Mouse (Mus musculus): ENCODE results near the gene Lekr1. TPM values are rescaled to one million over a fixed set of nuclear protein-coding genes. Genes with fewer than 3 reads are reported as not detected.

Lekr1 gene
- polyA plus RNA-seq, 1 experiment = not detected

DNA sequence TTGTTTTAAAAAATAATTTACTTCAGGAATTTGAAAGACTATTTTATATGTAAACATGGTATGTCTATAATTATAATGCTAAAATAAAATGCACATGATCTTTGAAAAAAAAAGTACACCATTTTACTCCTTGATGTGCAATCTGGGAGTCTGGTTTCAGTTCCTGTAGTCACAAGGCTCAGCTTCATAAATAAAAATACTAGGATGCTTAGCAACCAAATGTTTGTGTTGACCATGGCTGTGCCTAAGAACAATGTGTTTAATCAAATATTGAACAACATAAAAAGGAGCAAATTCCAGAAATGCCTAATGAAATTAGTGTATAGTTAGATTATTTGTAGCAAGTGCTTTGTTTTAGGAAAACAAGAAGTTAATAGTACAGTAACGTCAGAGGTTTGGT, 107.9 kb downstream of the Lekr1 start:
- Histone ChIP-seq H3K4me1 (ENCODE audit: control insufficient read depth, insufficient read depth, low read length) (no peaks in the 10 kb centered on the region), H3K27ac (ENCODE audit: insufficient read depth, low read depth, low read length) (no peak overlapping the region), H3K4me3 (ENCODE audit: insufficient read depth, low read depth, low read length) (no peak overlapping the region)
- no peak for TF ChIP-seq CTCF (IDR thresholded peaks at IDR 0.05; ENCODE audit: insufficient read depth, low read depth, low read length)
- TF ChIP-seq POLR2A (IDR thresholded peaks at IDR 0.05; ENCODE audit: insufficient read depth, low read depth, low read length) = no peak
- WGBS = 50% methylated on average over 1 of the region's 1 CpGs

DNA sequence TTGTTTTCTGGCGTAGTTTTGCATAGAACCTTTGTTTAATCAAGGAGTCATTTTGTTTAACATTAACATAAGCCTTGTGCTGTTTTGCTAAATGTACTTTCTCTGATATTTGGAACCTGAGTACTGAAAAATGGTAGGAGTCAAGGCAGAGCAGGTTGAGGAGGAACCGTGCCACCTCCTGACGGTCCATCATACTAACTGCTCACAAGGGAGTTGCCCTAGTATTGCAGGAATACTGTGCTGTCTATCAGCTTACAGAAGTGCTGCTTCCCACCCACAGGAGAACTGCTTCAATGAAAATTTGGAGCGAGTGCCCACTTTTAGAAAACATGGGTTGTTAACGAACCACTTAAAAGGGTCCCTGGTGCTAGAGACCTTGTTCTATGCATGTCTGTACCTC, 109.1 kb downstream of the Lekr1 start:
- H3K4me1 ChIP-seq (ENCODE audit: control insufficient read depth, insufficient read depth, low read length) = no peaks in the 10 kb centered on the region
- no peak overlapping the region for H3K27ac ChIP-seq (ENCODE audit: insufficient read depth, low read depth, low read length)
- H3K4me3 ChIP-seq (ENCODE audit: insufficient read depth, low read depth, low read length) = no peak overlapping the region
- TF ChIP-seq CTCF (IDR thresholded peaks at IDR 0.05; ENCODE audit: insufficient read depth, low read depth, low read length) = no peak
- TF ChIP-seq POLR2A (IDR thresholded peaks at IDR 0.05; ENCODE audit: insufficient read depth, low read depth, low read length) = no peak
- WGBS = 76% methylated on average over 5 of the region's 5 CpGs

DNA sequence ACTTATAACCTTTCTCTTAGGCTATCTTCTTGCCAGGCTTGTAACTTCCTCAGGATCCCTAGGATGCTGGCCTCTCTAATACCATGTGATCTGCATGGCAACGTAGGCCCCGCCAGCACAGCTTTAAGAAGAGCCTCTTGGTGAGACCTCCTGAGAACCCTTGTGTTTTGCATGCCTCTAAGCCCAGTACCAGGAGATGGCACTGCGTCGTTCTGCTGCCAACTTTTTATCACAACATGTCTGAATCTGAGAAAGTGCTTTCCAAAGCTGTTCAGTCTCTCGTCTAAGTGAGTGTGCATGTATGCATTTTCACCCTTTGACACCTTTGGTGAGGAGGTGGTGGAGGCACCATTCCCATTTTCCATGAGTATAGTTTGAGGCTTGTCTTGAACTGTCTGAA, 116.2 kb downstream of the Lekr1 start:
- TF ChIP-seq POLR2A (IDR thresholded peaks at IDR 0.05; ENCODE audit: insufficient read depth, low read depth, low read length) = no peak
- TF ChIP-seq CTCF (IDR thresholded peaks at IDR 0.05; ENCODE audit: insufficient read depth, low read depth, low read length) = no peak
- H3K4me1 ChIP-seq (ENCODE audit: control insufficient read depth, insufficient read depth, low read length) = no peaks in the 10 kb centered on the region
- WGBS = 74% methylated on average over 5 of the region's 5 CpGs
- no peak overlapping the region for H3K4me3 ChIP-seq (ENCODE audit: insufficient read depth, low read depth, low read length)
- no peak overlapping the region for H3K27ac ChIP-seq (ENCODE audit: insufficient read depth, low read depth, low read length)

DNA sequence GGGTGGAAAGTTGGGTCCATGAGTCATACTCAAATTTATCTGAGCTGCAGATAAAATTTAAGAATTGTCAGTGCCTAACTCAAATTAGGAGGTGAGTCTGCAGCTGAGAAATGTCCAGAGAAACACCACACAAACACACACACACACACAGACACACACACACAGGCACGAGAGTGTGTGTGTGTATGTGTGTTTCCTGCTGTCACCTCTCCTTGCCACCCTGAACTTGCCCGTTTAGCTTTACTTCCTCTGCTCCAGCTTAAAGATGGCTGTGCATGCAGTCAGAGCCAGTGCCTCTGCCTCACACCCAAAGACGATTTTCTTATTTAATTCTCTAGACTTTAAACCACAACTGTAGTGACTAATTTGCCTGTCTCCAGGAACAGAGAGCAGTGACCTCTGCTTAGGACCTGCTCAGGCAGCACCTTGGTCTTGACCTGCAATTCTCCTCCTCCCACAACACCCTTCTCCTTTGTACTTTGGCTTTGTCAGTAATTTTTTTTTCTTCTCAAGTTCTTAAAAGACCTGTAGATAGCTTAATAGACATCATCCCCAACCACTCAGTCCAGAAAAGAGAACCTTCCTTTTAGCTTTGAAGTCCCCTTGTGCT, 124.2 kb downstream of the Lekr1 start:
- 0 out of 2 replicates have a peak, but pooled peaks cover 2% of the 10 kb centered on the region for H3K4me1 ChIP-seq (ENCODE audit: control insufficient read depth, insufficient read depth, low read length)
- H3K4me3 ChIP-seq (ENCODE audit: insufficient read depth, low read depth, low read length) = no peak overlapping the region
- H3K27ac ChIP-seq (ENCODE audit: insufficient read depth, low read depth, low read length) = no peak overlapping the region
- TF ChIP-seq CTCF (IDR thresholded peaks at IDR 0.05; ENCODE audit: insufficient read depth, low read depth, low read length) (no peak), POLR2A (IDR thresholded peaks at IDR 0.05; ENCODE audit: insufficient read depth, low read depth, low read length) (no peak)
- WGBS = 66% methylated on average over 3 of the region's 3 CpGs

DNA sequence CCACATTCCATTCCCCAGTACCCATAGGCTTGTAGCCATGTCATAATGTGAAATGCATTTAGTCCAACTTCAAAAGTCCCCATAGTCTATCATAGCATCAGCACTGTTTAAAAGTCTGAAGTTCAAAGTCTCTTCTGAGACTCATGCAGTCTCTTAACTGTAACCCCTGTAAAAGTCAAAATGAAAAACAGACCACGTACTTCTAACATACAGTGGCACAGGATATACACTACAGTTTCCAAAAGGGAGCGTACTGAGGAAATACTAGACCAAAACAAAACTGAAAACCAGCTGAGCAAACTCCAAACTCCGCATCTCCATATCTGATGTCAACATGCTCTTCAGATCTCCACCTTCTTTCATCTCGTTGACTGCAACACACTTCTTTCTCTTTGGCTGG, 127.5 kb downstream of the Lekr1 start:
- Histone ChIP-seq H3K27ac (ENCODE audit: insufficient read depth, low read depth, low read length) (no peak overlapping the region), H3K4me3 (ENCODE audit: insufficient read depth, low read depth, low read length) (no peak overlapping the region), H3K4me1 (ENCODE audit: control insufficient read depth, insufficient read depth, low read length) (0 out of 2 replicates have a peak, but pooled peaks cover 2% of the 10 kb centered on the region)
- no peak for TF ChIP-seq POLR2A (IDR thresholded peaks at IDR 0.05; ENCODE audit: insufficient read depth, low read depth, low read length)
- no peak for TF ChIP-seq CTCF (IDR thresholded peaks at IDR 0.05; ENCODE audit: insufficient read depth, low read depth, low read length)
- WGBS = 92% methylated on average over 4 of the region's 4 CpGs

DNA sequence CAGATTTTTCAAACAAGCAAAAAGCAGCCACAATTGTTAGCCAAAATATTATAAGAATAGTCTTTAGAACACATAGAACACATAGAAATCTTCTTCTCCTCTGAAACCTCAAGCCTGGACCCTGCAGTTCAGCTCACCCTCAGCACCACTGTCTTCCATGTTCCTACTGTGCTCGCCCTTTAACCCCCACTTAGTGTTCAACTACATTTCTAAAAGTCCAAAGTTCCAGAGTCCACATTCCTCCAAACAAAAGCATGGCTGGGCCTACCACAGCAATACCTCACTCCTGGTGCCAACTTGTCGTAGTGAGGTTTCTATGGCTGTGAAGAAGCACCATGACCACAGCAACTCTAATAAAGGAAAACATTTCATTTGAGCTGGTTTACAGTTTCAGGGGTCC, 128.7 kb downstream of the Lekr1 start:
- H3K4me3 ChIP-seq (ENCODE audit: insufficient read depth, low read depth, low read length) = no peak overlapping the region
- H3K4me1 ChIP-seq (ENCODE audit: control insufficient read depth, insufficient read depth, low read length) = 0 out of 2 replicates have a peak, but pooled peaks cover 2% of the 10 kb centered on the region
- WGBS = 91% methylated on average over 2 of the region's 2 CpGs
- no peak overlapping the region for H3K27ac ChIP-seq (ENCODE audit: insufficient read depth, low read depth, low read length)
- TF ChIP-seq CTCF (IDR thresholded peaks at IDR 0.05; ENCODE audit: insufficient read depth, low read depth, low read length) (no peak), POLR2A (IDR thresholded peaks at IDR 0.05; ENCODE audit: insufficient read depth, low read depth, low read length) (no peak)

DNA sequence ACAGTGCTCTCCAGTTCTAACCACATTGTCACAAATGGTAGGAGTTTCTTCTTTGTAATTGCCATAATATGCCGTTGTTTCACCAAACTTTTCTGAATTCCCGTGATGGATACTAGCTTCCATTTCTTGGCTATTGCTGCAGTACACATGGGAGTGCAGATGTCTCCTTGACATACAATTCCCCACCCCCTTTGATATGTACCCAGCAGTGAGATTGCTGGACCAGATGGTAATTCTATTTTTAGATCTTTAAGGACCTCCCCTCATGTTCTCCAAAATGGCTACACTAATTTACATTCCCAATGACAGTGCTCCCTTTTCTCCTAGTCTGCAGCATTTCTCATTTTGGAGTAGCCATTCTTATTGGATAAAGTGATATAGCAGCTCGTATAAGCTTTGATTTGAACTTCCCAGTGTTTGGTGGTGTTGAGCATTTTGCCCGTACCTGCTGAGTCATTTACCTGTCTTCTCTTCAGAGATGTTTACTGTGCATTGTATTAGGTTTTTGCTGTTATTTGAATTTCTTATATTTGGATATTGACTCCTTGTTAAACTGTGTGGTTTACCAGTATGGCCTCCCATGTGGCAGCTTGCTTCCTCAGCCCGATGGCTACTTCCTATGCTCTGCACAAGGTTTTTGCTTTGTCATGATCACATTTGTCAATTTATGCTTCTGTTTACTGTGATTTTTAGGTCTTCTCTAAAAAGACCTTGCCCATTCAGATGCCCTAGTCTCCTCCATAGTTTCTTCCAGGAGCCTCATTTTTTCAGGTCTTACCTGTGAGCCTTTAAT, 131.5 kb downstream of the Lekr1 start:
- WGBS = 83% methylated on average over 5 of the region's 5 CpGs
- Histone ChIP-seq H3K4me1 (ENCODE audit: control insufficient read depth, insufficient read depth, low read length) (0 out of 2 replicates have a peak, but pooled peaks cover 2% of the 10 kb centered on the region), H3K27ac (ENCODE audit: insufficient read depth, low read depth, low read length) (no peak overlapping the region), H3K4me3 (ENCODE audit: insufficient read depth, low read depth, low read length) (no peak overlapping the region)
- no peak for TF ChIP-seq POLR2A (IDR thresholded peaks at IDR 0.05; ENCODE audit: insufficient read depth, low read depth, low read length)

DNA sequence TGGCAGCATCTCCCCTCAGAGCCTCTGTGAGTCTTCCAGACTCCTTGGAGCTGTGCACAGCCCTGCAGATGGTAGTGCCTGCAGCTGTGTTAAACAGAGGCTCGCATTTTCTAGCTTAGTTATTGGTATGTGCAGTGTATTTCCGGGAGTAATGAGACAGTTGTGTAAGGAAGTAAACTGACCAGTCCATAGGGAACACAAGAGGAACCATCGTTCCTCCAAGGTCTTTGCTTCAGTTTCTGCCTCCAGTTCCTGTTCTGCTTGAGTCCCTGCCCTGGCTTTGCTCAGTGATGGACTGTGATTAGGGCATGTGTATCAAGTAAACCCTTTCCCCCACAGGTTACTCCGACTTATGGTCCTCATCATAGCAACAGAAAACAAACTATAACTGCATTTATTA, 134.9 kb downstream of the Lekr1 start:
- TF ChIP-seq POLR2A (IDR thresholded peaks at IDR 0.05; ENCODE audit: insufficient read depth, low read depth, low read length) (no peak), CTCF (IDR thresholded peaks at IDR 0.05; ENCODE audit: insufficient read depth, low read depth, low read length) (no peak)
- 85% methylated on average over 4 of the region's 4 CpGs for WGBS
- Histone ChIP-seq H3K4me1 (ENCODE audit: control insufficient read depth, insufficient read depth, low read length) (no peaks in the 10 kb centered on the region), H3K4me3 (ENCODE audit: insufficient read depth, low read depth, low read length) (no peak overlapping the region), H3K27ac (ENCODE audit: insufficient read depth, low read depth, low read length) (no peak overlapping the region)

DNA sequence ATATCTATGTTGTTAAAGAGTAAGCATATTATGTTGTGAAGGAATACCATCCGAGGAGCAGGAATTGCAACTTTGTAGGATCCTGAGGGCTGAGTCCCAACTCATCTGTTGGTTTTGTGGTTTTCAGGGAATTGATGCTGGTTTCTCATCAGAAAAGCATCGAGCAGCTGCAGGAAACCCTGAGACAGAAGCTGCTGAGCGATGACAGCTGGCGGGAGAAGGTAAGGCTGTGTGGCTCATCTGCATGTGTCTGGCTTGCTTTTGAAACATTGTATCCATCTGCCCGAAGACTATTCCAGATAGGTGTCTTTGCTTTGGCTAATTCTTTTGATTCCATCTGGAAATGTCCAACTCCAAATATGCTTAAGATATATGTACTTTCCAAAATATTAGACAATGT, 136.2 kb downstream of the Lekr1 start:
- Histone ChIP-seq H3K4me3 (ENCODE audit: insufficient read depth, low read depth, low read length) (no peak overlapping the region), H3K4me1 (ENCODE audit: control insufficient read depth, insufficient read depth, low read length) (no peaks in the 10 kb centered on the region), H3K27ac (ENCODE audit: insufficient read depth, low read depth, low read length) (no peak overlapping the region)
- 94% methylated on average over 5 of the region's 5 CpGs for WGBS
- TF ChIP-seq CTCF (IDR thresholded peaks at IDR 0.05; ENCODE audit: insufficient read depth, low read depth, low read length) (no peak), POLR2A (IDR thresholded peaks at IDR 0.05; ENCODE audit: insufficient read depth, low read depth, low read length) (no peak)

All from olfactory bulb, adult 2 months (tissue).